Mouse (Mus musculus) mouse trophoblast stem cell (cell line): ENCODE measurements around the gene Pcca.

Experiments used
- in situ Hi-C, 2 experiments: fragments of 300-500 bp; cut with MseI, MboI; formaldehyde crosslinking; loops; 2 replicates in 1 of 2; 3 replicates in 1 of 2; pipeline ENCODE4 v1.15.1; 2025

Pcca gene

DNA sequence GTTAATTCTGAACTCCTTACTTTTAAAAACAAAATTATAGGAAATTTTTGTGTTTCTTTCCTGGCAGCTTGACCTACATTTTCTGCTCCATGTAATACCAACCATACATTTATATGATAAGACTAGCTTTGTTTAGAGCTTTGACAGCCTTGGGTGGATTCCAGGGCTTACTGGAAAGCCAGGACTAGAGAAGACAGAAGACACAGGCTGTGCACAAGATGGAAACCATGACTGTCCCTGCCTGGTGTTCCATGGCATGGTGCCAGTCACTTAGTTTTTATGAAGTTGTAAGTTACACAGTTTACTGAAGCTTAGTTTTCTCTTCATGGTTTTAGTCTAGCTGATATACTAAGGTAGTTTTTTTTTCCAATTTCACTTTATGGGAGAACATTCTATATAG is 202.7 kb downstream of the Pcca start:
- in situ Hi-C loops, result no loop called here

DNA sequence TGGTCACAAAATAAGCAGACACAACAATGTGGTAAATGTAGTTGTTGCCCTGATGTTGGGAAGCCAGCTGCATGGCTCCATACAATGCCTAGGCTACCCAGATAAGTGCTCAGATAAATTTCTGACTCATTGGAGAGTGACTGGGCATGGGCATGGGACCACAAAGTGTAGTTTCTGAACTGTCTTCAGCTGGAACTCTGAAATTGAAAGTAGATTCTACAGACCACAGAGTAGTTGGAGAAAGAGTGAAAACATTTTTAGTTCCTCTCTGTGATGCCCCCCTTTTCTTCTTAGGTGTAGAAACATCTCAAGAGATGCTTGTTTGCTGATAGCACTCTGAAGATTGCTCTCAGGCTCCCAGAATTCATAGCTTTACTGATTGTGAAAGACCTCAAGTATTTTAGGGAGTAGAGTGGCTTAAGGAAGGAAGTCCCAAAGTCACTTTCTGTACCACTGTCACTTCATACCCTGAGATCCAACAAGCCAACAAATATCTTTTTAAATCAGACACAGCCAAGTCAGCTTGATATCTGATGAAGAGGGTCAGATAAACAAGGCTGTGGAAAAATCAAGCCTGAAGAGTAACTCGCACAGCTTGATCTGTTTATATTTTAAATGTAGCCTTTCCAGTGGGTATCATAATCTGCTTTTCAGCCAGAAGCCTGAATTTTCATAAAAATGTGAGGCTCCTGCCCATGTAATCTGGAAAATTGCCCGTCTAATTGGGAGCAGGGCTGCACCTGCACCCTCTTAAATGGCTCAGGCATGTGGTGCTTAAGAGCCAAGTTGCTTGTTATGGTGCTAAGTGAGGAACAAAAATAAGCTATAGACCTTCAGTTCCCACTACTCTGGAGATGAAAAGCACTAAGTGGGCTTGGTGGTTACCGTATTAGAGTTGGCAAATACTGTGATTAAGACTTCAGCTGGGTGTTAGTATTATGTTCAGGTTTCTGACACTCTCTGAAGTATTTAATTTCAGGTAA is 214.0 kb downstream of the Pcca start:
- in situ Hi-C loops, result no loop called here

DNA sequence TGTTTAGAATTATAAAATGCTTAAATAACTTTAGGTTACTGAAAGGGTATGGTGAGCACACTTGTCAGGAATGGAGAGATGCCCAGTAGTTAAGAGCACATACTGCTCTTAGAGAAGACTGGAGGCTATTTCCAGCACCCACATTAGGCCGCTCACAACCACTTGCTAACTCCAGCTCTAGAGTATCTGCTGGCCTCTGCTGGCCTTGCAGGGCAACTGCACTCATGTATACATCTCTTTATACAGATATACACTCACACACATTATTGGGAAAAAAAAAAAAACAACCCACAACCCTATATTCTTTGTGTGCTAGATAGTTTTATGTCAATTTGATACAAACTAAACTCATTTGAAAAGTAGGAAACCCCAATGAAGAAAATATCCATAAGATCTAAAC is 217.4 kb downstream of the Pcca start:
- in situ Hi-C loops, result no loop called here

DNA sequence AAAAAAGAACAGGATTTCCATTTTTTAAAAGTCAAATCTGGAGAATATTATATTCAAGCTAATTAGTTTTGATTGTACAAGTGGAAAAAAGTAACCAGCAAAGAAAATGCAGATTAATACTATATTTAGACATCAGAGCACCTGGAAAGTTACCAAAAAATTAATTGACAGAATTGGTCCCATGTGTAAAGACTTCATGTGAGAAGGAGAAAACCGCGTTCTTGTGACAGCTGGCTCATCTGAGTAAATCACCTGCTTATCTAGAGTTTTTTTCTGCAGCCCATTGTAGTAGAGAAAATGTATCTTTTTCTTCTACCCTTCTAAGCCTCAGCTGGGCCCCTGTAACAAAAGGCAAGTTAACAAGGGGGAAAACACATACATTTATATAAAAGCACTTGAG is 219.2 kb downstream of the Pcca start:
- in situ Hi-C loops, result no loop called here

DNA sequence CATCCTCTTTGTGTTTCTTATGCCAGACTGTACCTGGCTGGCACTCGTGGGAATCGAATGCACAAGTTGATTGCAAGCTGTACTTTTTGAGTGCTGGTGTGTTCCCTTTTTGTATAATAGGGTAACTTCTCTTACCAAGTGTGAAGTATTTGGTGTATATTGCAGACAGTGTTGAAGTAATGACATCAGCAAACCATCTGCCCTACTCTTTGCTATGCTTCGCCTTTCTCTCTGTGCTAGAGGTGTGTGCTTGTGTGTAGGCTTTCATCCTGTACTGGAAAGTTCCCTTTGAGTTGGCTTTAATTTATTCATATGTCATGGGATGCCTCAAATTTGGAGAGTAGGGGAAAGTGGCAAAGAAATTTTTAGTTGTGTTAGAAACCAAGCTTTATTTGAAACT is 220.2 kb downstream of the Pcca start:
- in situ Hi-C loops, result no loop called here

DNA sequence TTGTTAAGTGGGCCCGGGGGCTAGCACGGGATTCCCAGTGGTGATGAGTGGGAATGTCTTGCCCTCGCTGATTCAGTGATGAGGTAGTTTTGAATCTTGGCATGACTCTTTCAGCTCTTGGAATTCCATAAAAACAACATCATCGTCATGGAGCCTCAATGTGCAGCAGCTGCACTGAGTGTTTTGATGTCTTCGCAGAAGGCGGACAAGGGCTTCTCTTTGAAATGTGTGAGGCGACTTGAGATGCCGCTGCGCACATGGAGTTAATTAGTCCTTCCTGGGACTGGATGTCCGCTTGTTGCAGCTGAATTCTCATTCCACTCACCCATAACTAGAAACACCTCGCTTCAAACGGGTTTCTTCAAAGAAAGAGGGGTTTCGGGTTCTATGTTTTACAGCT is 221.4 kb downstream of the Pcca start:
- in situ Hi-C loops, result no loop called here

DNA sequence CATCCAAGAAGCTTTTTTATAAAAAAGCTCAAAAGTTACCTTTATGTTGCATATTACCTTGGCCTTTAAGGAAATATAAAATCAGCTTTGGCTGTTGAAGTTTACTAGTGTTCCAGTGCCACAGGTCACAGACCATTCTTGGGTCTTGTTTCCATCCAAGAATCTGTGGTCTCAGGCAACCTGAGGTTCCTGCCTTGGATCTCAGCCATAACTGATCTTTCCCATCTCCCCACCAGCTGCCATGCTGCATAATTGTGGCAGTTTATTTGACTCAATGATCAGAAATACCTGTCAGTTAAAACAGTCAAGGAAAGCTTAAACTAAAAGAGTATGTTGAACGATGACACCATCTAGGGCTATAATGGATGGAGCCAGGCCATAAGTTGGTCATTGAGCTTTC is 222.5 kb downstream of the Pcca start:
- in situ Hi-C loops, result no loop called here

DNA sequence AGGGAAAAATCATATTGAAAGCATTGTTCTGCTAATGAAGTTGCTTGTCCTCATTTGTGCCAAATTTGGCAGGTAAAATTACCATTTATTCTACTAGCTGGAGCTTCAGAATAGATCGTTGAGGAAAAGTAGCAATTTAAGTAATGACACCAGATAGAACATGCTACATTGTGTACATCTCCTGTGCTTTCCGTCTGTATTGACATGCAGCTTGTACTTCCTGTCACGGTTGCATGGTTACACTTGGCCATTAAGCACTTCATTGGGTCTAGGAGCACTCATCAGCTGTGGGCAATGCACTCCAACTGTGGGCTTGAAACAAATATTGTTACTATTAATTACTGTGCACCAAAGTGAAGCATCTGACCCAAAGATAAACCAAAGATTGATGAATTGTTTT is 225.8 kb downstream of the Pcca start:
- in situ Hi-C loops, result no loop called here

DNA sequence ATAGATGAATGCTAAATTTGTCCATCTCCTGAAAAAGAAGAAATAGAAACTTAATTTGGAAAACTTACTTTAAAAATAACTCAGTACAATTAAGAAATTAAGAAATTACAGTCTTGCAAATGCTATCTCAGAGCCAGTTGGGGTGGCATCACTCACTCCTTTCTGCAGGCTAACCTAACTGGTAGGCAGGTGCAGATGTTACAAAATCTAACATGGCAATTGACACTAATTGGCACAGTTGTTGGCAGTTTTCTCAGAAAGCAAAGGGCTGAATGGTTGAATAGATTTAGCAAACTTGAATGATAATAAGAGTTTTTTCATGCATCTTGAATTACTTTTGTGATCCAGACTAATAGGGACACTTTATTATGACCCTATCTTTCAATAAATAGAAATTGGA is 226.7 kb downstream of the Pcca start:
- in situ Hi-C loops, result no loop called here

DNA sequence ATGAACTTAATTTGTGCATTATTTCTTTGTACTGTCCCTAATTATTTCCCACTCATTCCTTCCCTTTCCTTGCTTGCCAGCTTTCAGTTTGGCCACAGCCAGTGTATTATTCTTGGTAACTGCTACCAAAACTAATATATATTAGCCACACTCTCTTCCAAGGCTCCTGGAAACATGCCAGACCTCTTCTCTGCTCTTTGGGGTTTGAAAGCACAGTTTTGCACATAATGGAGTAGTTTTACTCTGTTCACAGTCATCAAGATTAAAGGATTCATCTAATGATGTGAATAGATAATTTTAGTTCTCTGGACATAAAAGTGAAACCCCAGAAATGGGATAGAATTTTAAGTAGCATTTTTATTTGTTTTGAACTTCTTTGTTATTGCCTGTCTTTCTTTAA is 228.5 kb downstream of the Pcca start:
- in situ Hi-C loops, result no loop called here

DNA sequence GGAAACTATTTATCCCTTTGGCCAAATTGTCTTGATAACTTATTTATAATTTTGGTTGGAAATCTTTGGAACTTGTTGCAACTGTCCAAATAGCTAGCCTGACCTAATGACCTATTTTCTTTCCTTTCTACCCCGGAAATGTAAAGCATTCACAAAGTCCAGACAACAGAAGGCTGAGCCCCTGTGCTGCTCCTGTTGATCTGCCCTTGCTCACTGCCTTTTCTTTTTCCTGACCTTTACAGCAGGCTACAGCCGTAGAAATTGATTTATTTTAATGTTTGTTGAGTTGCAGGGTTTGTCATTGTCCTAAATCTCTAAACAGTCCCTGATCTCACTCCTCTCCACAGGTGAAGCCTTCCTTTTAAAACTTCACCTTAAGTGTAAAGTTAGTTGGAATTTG is 231.8 kb downstream of the Pcca start:
- in situ Hi-C loops, result no loop called here

DNA sequence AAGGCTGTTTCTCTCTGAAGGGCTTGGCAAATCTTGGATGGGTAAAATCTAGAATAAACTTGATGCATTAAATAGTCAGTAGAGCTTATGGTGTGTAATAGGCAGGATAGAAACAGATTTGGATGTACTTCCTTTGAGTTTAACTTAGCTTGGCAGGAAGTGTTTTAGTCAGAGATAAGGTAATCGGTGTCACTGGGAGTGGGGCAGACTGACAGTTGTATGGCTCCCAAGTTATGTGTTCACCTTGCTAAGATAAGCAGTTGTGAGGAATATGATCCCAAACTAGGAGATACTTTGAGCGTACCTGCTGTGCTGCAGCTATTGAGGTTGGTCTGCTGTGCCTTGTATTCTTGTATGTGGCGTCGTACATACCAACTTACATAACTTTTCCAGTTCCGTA is 232.3 kb downstream of the Pcca start:
- in situ Hi-C loops, result no loop called here

DNA sequence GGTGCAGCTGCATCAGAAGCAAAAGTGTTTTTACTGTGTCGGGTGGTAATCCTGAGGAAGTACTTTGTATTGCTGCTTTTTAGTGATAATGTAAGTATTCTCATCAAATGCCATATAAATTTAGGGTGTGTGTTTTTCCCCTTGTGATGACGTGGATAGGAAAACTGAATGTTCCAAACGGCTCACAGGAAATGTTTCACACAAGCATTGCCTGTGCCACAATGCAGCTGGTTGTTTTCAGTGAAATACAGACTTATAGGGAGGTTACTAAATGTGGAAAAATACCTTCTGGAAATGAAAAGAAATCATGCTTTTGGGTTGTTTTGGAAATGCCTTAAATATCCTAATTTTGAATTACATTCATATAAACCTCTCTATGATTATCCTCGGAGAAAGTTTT is 250.6 kb downstream of the Pcca start:
- in situ Hi-C loops, result no loop called here

DNA sequence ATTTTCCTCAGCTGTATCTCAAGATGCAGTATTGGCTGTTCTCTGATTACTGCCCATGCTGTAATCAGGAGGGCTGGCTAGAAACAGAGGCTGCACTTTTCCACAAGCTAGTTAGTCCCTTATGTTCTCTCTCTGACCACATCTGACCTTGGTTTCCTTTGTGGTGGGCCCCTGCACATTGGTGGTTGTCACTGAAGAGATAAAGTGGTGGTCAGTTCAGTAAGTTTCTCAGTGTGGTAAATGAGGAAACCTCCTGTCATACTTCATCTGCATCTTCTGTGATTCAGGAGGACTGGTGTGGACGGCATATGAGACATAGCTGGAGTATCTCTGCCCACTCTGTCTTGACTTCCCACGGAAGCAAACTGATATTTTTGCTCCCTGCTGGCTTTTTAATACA is 254.1 kb downstream of the Pcca start:
- in situ Hi-C loops, result no loop called here

DNA sequence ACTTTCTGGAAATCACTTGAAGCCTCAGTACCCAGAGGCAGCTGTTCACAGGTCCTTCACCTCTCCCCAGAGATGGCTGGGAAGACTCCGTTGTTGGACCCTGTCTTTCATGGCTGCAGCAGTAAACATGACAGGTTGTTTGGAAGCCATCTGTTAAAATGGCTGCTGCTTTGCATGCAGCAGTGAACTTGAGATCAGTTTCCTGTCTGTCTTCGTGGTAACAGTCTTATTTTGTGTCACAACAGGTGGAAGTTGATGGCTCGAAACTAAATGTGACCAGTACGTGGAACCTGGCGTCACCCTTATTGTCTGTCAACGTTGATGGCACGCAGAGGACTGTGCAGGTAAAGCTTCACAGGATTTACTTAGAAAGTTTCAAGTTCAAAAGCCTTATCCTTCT is 256.0 kb downstream of the Pcca start:
- in situ Hi-C loops, result no loop called here

DNA sequence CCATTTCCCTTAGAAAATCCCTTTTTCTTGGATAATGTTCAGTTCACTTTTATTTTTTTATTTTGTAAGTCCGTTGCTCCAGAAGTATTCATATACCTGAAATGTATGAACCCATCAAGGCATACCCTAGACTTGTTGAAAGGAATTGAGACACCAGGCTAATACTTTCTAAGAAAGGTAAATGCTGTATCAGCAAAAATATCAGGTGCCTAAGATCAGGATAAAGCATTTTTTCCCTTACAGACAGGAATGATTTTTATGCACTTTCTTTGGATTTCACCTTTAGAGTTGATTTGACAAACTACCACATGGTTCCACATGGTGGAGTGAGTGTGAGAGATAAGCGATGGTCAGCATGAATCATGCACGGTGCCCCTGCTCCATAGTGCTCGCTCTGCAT is 259.2 kb downstream of the Pcca start:
- in situ Hi-C loops, result no loop called here

DNA sequence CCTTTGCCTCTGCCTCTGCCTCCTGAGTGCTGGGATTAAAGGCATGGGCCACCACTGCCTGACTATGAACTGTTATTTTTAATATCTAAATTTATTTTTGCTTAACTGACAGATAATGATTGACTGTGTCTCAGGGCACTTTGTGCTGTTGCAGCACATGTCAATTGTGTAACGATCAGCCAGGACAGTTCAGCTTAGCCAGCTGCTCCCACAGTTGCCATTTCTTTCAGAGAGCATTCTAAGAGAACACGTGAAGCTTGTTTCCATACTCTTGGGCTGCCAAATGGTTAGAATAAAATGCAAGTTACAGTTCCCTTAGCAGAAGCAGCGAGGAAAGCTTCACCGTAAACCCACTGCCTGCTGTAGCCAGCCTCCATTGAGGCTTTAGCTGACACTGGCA is 266.2 kb downstream of the Pcca start:
- in situ Hi-C loops, result no loop called here

DNA sequence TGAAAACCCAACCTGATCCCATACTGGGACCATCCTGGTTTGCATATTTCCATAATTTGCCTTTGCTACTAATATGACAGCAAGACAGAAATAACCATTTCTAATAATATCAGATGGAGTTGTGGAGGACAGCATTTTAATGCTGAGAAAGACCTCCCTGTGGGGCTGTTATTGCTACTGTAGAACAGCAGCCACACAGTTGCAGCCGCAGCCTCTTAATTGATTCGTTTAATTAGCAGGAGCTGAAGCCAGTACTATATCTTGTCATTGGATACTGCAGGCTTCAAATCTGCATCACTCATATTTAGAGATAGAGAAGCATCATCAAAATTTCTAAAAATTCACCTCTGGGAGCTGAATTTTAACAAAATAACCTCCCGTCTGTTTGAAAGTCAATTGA is 286.9 kb downstream of the Pcca start:
- in situ Hi-C loops, result no loop called here

DNA sequence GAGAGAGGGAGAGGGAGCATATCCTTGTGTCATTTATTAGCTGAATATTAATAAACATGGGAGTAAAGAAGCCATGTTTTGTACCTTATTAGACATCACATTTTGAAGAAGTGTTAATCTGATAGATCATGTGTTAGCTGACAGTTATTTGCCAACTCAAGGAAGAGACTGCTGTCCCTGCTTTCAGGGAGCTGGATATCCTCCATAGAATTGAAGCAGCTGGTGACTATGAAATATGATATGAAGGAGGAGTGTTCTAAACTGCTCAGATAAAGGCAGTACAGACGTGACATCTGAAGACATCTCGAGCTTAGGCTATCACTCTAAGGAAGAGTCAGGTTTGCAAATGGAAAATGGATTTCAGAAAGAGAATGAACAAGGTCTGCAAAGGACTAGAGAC is 289.7 kb downstream of the Pcca start:
- in situ Hi-C loops, result no loop called here

DNA sequence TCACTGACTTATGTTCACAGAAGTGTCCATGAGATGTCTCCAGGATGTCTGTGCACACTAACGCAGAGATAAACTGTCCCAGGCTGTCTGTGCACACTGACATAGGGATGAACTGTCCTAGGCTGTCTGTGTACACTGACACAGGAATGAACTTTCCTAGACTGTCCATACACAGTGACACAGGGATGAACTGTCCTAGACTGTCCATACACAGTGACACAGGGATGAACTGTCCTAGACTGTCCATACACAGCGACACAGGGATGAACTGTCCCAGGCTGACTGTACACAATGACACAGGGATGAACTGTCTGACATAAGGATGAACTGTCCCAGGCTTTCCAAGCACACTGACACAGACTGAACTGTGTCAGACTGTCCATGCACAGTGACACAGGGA is 291.3 kb downstream of the Pcca start:
- in situ Hi-C loops, result no loop called here

DNA sequence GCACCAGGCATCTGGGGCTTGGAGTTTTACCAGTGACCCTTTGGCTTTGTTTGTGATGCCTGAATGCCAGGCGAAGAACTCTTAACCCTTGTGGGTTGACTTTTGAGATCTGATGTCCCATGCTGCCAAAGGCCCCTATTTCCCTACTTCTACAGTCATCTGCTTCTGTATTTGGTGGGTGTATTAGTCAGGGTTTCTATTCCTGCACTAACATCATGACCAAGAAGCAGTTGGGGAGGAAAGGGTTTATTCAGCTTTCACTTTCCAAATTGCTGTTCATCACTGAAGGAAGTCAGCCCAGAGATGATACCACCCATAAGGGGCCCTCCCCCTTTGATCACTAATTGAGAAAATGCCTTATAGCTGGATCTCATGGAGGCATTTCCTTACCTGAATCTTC is 296.3 kb downstream of the Pcca start:
- in situ Hi-C loops, result no loop called here

DNA sequence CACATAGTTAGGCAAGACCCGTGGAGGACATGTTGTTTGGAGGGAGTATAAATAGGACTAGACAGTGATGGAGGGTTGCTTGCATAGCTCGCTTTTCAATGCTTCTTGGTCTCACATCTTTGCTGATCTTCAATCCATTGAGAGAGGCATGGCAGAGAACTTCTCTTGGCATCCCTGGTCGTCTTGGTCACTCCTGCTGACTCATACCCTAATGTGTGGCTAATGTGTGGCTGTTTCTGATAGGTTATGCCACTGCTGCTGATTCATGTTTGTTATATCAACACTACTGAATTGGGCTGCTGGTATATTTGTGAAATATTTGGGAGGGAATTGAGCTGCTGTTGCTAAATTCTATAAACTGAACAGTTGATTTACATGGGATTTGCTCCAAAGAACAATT is 299.5 kb downstream of the Pcca start:
- in situ Hi-C loops, result no loop called here

DNA sequence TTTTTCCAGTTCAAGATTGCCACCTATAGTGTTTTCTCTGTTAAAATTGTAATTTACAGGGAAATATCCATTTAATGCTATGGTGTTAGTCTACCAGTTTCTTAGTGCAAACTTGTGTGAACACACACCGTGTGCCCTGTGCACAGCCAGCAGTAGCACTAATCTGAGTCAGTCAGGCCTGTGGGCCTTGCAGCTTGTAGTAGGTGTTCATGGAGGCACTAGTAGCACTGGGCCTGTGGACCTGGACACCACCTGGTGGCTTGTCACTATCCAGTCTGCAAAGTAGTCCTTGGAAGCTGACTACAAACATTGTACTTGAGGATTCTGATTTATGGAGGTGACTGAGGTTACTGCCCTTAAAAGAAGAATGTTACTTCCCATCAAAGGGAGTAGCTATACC is 300.6 kb downstream of the Pcca start:
- in situ Hi-C loops, result no loop called here
